Mouse (Mus musculus): ENCODE measurements around the gene Ncoa7. TPM values are rescaled to one million over a fixed set of nuclear protein-coding genes. Genes with fewer than 3 reads are reported as not detected.

Gene Ncoa7
- total RNA-seq (2021) (1 to 10 TPM; 3.4 to 4.7 TPM), polyA plus RNA-seq (2012; rRNA removed) (1.2 and 1.5 TPM in 2 replicates)
- long read RNA-seq, full-length matches to known transcripts: 1 of 1 reads
- long read RNA-seq, partial matches to known transcripts: 0 of 1 reads
- long read RNA-seq, other reads (novel, unspliced or antisense): 0 of 1 reads

GRCm38 (mm10) chr10:30802681-30803586, at the start of gene Ncoa7:
TSS of gene Ncoa7 (minus strand) at chr10:30803326.
- Histone ChIP-seq H3K27me3 (ENCODE audit: control insufficient read depth, insufficient read depth, low read length) (no peaks in the 10 kb centered on the region), H3K4me3 (peak within 1 kb of the TSS; percentile 92), H3K27ac (peak within 1 kb of the TSS; percentile 75), H3K79me2 (replicated peaks; ENCODE audit: control insufficient read depth, insufficient read depth, low read length) (no peaks in the 10 kb centered on the region), H3K36me3 (ENCODE audit: control insufficient read depth, insufficient read depth, low read length) (no peaks in the 10 kb centered on the region), H3K9ac (ENCODE audit: low read depth, low read length) (peak within 1 kb of the TSS; percentile 91), H3K4me1 (ENCODE audit: control insufficient read depth, insufficient read depth, low read length) (peaks cover 3% of the 10 kb centered on the region; the same call in 1 of the 2 replicates)
- intact Hi-C loops (cut with DNase I): loop anchor here (5.0 kb wide), 2 partner anchors 39 to 66 kb away; partner anchors contain the start of gene Hey2
- DNase-seq: peak; percentile 88 to 90
- TF ChIP-seq CTCF (IDR thresholded peaks at IDR 0.05) (no peak), EP300 (IDR thresholded peaks at IDR 0.05; ENCODE audit: insufficient read depth, low read depth, low read length) (no peak), POLR2A (IDR thresholded peaks at IDR 0.05; ENCODE audit: insufficient read depth, low read depth, low read length) (no peak)
- under 1% methylated on average over 69 of the region's 89 CpGs for WGBS

GRCm38 (mm10) chr10:30845101-30845825, 42.1 kb upstream of the Ncoa7 start:
- Histone ChIP-seq H3K27me3 (ENCODE audit: control insufficient read depth, insufficient read depth, low read length) (peaks cover 3% of the 10 kb centered on the region; the same call in 1 of the 2 replicates), H3K9ac (ENCODE audit: low read depth, low read length) (no peak overlapping the region), H3K4me1 (ENCODE audit: control insufficient read depth, insufficient read depth, low read length) (peaks cover 1% of the 10 kb centered on the region; the same call in 1 of the 2 replicates), H3K79me2 (replicated peaks; ENCODE audit: control insufficient read depth, insufficient read depth, low read length) (no peaks in the 10 kb centered on the region), H3K4me3 (no peak overlapping the region), H3K27ac (no peak overlapping the region), H3K36me3 (ENCODE audit: control insufficient read depth, insufficient read depth, low read length) (no peaks in the 10 kb centered on the region)
- no peak for DNase-seq
- WGBS: 37% methylated on average over 13 of the region's 13 CpGs
- no peak for TF ChIP-seq CTCF (IDR thresholded peaks at IDR 0.05)
- TF ChIP-seq POLR2A (IDR thresholded peaks at IDR 0.05; ENCODE audit: insufficient read depth, low read depth, low read length): no peak
- TF ChIP-seq EP300 (IDR thresholded peaks at IDR 0.05; ENCODE audit: insufficient read depth, low read depth, low read length): no peak
- intact Hi-C loops (cut with DNase I): no loop called here

GRCm38 (mm10) chr10:30844191-30845010, 41.3 kb upstream of the Ncoa7 start:
- DNase-seq: peak; percentile 30 to 46
- intact Hi-C loops (cut with DNase I): loop anchor here (5.0 kb wide), 2 partner anchors 42 to 453 kb away; partner anchors contain the start of gene Ncoa7
- peak overlapping the region; percentile 26 for H3K9ac ChIP-seq (ENCODE audit: low read depth, low read length)
- H3K4me3 ChIP-seq: peak overlapping the region; percentile 76
- peaks cover 1% of the 10 kb centered on the region; the same call in 1 of the 2 replicates for H3K4me1 ChIP-seq (ENCODE audit: control insufficient read depth, insufficient read depth, low read length)
- H3K36me3 ChIP-seq (ENCODE audit: control insufficient read depth, insufficient read depth, low read length): no peaks in the 10 kb centered on the region
- H3K27me3 ChIP-seq (ENCODE audit: control insufficient read depth, insufficient read depth, low read length): peaks cover 3% of the 10 kb centered on the region; the same call in 1 of the 2 replicates
- WGBS: 26% methylated on average over 30 of the region's 30 CpGs
- no peaks in the 10 kb centered on the region for H3K79me2 ChIP-seq (replicated peaks; ENCODE audit: control insufficient read depth, insufficient read depth, low read length)
- no peak for TF ChIP-seq POLR2A (IDR thresholded peaks at IDR 0.05; ENCODE audit: insufficient read depth, low read depth, low read length)
- no peak for TF ChIP-seq EP300 (IDR thresholded peaks at IDR 0.05; ENCODE audit: insufficient read depth, low read depth, low read length)
- H3K27ac ChIP-seq: peak overlapping the region; percentile 82

GRCm38 (mm10) chr10:30843438-30844190, 40.5 kb upstream of the Ncoa7 start:
- intact Hi-C loops (cut with DNase I): loop anchor here (5.0 kb wide), 2 partner anchors 41 to 454 kb away; partner anchors contain the start of gene Ncoa7
- Histone ChIP-seq H3K27me3 (ENCODE audit: control insufficient read depth, insufficient read depth, low read length) (peaks cover 3% of the 10 kb centered on the region; the same call in 1 of the 2 replicates), H3K4me1 (ENCODE audit: control insufficient read depth, insufficient read depth, low read length) (peaks cover 1% of the 10 kb centered on the region; the same call in 1 of the 2 replicates), H3K79me2 (replicated peaks; ENCODE audit: control insufficient read depth, insufficient read depth, low read length) (no peaks in the 10 kb centered on the region), H3K27ac (peak overlapping the region; percentile 82), H3K9ac (ENCODE audit: low read depth, low read length) (peak overlapping the region; percentile 26), H3K36me3 (ENCODE audit: control insufficient read depth, insufficient read depth, low read length) (no peaks in the 10 kb centered on the region), H3K4me3 (peak overlapping the region; percentile 76)
- 4% methylated on average over 21 of the region's 21 CpGs for WGBS
- no peak for TF ChIP-seq POLR2A (IDR thresholded peaks at IDR 0.05; ENCODE audit: insufficient read depth, low read depth, low read length)
- TF ChIP-seq EP300 (IDR thresholded peaks at IDR 0.05; ENCODE audit: insufficient read depth, low read depth, low read length): no peak
- TF ChIP-seq CTCF (IDR thresholded peaks at IDR 0.05): no peak
- peak; percentile 36 to 46 for DNase-seq

Measured in heart, adult 2 months (tissue).